Mouse (Mus musculus): ENCODE measurements around the gene Olfr478. TPM values are rescaled to one million over a fixed set of nuclear protein-coding genes. Genes with fewer than 3 reads are reported as not detected.
"Not testable (repeated sequence)": the region's sequence is repeated elsewhere in the genome, so short reads cannot be mapped to it uniquely, and the experiment has no call there.

Gene Olfr478
- total RNA-seq (2021): not detected
- long read RNA-seq, experiment 1: 0 reads
- long read RNA-seq, experiment 2: 0 reads

GRCm38 (mm10) chr7:108033889-108034288, at the start of gene Olfr478:
TSS of gene Olfr478 (minus strand) at chr7:108033989.
- DNase-seq: no peak

GRCm38 (mm10) chr7:108079555-108079954, 45.8 kb upstream of the Olfr478 start, which contains the start of gene Olfr481:
TSS of gene Olfr481 (plus strand) at chr7:108079855.
- no peak for DNase-seq

- DNase-seq: no peak
Observed at GRCm38 (mm10) chr7:108067246-108067645, 33.5 kb upstream of the Olfr478 start, which contains the start of gene Olfr480. TSS of gene Olfr480 (minus strand) at chr7:108067346.

GRCm38 (mm10) chr7:108050393-108050792, 16.6 kb upstream of the Olfr478 start, which contains the start of gene Olfr479:
TSS of gene Olfr479 (plus strand) at chr7:108050693.
- DNase-seq: no peak

- not testable (repeated sequence) for DNase-seq
Observed at GRCm38 (mm10) chr7:108014256-108014655, 19.5 kb downstream of the Olfr478 start.

GRCm38 (mm10) chr7:107986393-107986792, 47.4 kb downstream of the Olfr478 start, which contains the start of gene Olfr477:
TSS of gene Olfr477 (plus strand) at chr7:107986693.
- DNase-seq: no peak

Other genes with a start within 250 kb of the Olfr478 start
- gene Ovch2, start 232.8 kb downstream of the Olfr478 start, total RNA-seq (2021): not detected
- gene Olfr467, start 221.7 kb downstream of the Olfr478 start, total RNA-seq (2021): not detected
- not detected for gene Olfr469, start 208.4 kb downstream of the Olfr478 start, total RNA-seq (2021)
- gene Olfr470, start 186.5 kb downstream of the Olfr478 start, total RNA-seq (2021): not detected
- gene Olfr472, start 136.1 kb downstream of the Olfr478 start, total RNA-seq (2021): not detected
- not detected for gene Olfr473, start 103.5 kb downstream of the Olfr478 start, total RNA-seq (2021)
- gene Olfr474, start 79.3 kb downstream of the Olfr478 start, total RNA-seq (2021): not detected
- not detected for gene Olfr476, start 69.2 kb downstream of the Olfr478 start, total RNA-seq (2021)
- gene Olfr477, start 47.3 kb downstream of the Olfr478 start, total RNA-seq (2021): not detected
- not detected for gene Olfr479, start 16.7 kb upstream of the Olfr478 start, total RNA-seq (2021)
- gene Olfr480, start 33.4 kb upstream of the Olfr478 start, total RNA-seq (2021): not detected
- gene Olfr481, start 45.9 kb upstream of the Olfr478 start, total RNA-seq (2021): not detected
- gene Olfr482, start 63.6 kb upstream of the Olfr478 start, total RNA-seq (2021): 1 to 10 TPM in 1 of 2 experiments, under 1 TPM in 1; 0.87 to 1.1 TPM
- not detected for gene Olfr483, start 66.9 kb upstream of the Olfr478 start, total RNA-seq (2021)
- gene Olfr484, start 93.5 kb upstream of the Olfr478 start, total RNA-seq (2021): not detected
- not detected for gene Olfr485, start 125.9 kb upstream of the Olfr478 start, total RNA-seq (2021)
- not detected for gene Olfr486, start 138.8 kb upstream of the Olfr478 start, total RNA-seq (2021)
- gene Olfr487, start 180.6 kb upstream of the Olfr478 start, total RNA-seq (2021): not detected
- not detected for gene Olfr488, start 224.4 kb upstream of the Olfr478 start, total RNA-seq (2021)